Mouse (Mus musculus) forebrain, embryonic 15.5 days (tissue): Measurements from ENCODE around the gene Rapgef2. TPM values are rescaled to one million over a fixed set of nuclear protein-coding genes. Genes with fewer than 3 reads are reported as not detected.

Source experiments
- ATAC-seq: fragments of 200-750 bp; cut with Nextera tagmentation; replicated peaks from 2 replicates; pipeline ENCODE4 v1.8.0; 2017; ENCODE audit warnings: mild to moderate bottlenecking, moderate TSS enrichment, moderate library complexity
- H3K27ac ChIP-seq: fragments of 300-500 bp; sonication (generic); replicated peaks from 2 replicates; pipeline ENCODE4 v1.5.1; 2015; ENCODE audit warnings: mild to moderate bottlenecking, inconsistent platforms
- H3K27me3 ChIP-seq: fragments of 300-500 bp; sonication (generic); 2 replicates; pipeline ENCODE4 v1.6.1; 2015; ENCODE audit warnings: inconsistent platforms
- H3K36me3 ChIP-seq: fragments of 300-500 bp; sonication (generic); 2 replicates; pipeline ENCODE4 v1.6.1; 2015; ENCODE audit warnings: mild to moderate bottlenecking, inconsistent platforms
- H3K4me1 ChIP-seq: fragments of 300-500 bp; sonication (generic); 2 replicates; pipeline ENCODE4 v1.6.1; 2015; ENCODE audit warnings: inconsistent platforms
- H3K4me2 ChIP-seq: fragments of 300-500 bp; sonication (generic); replicated peaks from 2 replicates; pipeline ENCODE4 v1.6.1; 2015; ENCODE audit warnings: mild to moderate bottlenecking, inconsistent platforms
- H3K4me3 ChIP-seq: fragments of 300-500 bp; sonication (generic); 2 replicates; pipeline ENCODE4 v1.5.1; 2015; ENCODE audit warnings: mild to moderate bottlenecking, inconsistent platforms
- H3K9ac ChIP-seq: fragments of 300-500 bp; sonication (generic); replicated peaks from 2 replicates; pipeline ENCODE4 v1.6.1; 2015; ENCODE audit warnings: mild to moderate bottlenecking, inconsistent platforms
- H3K9me3 ChIP-seq: fragments of 300-500 bp; sonication (generic); 2 replicates; pipeline ENCODE4 v1.6.1; 2016; ENCODE audit warnings: inconsistent platforms
- WGBS: fragments of 180-500 bp; shearing (Covaris S2); methylation state at CpG from one replicate; pipeline ENCODE4 v1.1.7; 2015; ENCODE audit warnings: mixed read lengths; 5-methylcytosine and 5-hydroxymethylcytosine counted together
- polyA plus RNA-seq: library from polyadenylated mRNA; unstranded; fragments of >200 nt; fragmentation: Nextera tagmentation; extraction: Ambion mirVana; gene quantifications from 2 replicates; pipeline ENCODE4 v1.2.1, GENCODE M21; 2015

Rapgef2 gene
- polyA plus RNA-seq, 1 experiment from 2014 or later: 11.8 TPM

DNA sequence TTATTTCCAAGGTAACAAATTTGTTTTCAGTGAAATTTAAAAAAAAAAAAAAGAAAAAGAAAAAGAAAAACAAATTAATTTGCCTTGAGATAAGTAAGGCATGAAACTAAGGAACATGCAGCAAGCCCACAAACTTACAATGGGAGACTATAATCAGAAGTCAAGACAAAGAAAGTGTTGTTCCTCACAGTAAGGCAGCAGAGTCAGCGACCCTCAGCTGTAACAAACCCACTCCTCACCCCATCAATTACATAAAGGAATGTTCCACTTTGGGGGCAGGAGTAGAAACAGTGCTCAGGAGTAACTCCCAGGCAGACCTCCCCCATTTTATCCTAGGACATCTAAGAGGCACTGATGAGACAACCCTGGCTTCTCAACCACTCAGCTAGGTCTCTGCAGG lies 13.0 kb downstream of the Rapgef2 start:
- no peak overlapping the region for H3K9ac ChIP-seq
- no peaks in the 10 kb centered on the region for H3K27me3 ChIP-seq
- peaks cover 33% of the 10 kb centered on the region for H3K4me1 ChIP-seq
- no peak for ATAC-seq
- H3K4me3 ChIP-seq: no peak overlapping the region
- no peak overlapping the region for H3K27ac ChIP-seq
- no peak overlapping the region for H3K4me2 ChIP-seq
- H3K36me3 ChIP-seq: no peaks in the 10 kb centered on the region
- no peaks in the 10 kb centered on the region for H3K9me3 ChIP-seq
- WGBS: 7% methylated on average over 1 of the region's 1 CpGs

DNA sequence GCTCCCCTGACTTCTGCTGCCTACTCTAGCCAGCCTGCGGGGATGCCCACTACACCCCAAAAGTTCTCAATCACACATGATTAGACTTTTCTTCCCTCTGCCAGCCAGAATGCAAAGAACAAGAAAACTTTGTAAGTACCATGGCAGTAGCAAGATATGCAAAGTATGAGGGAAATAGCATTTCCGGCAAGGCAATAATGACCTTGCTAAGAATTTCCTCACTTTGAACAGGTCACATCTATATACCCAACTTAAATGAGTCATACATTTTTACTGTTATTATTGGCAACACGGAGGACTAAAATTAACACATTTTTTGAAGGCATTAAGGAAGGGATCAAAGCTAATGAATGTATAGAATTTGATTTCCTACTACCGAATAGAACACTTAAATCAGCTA lies 13.4 kb downstream of the Rapgef2 start:
- H3K27me3 ChIP-seq: no peaks in the 10 kb centered on the region
- no peak overlapping the region for H3K4me3 ChIP-seq
- peaks cover 33% of the 10 kb centered on the region for H3K4me1 ChIP-seq
- no peak overlapping the region for H3K4me2 ChIP-seq
- no peaks in the 10 kb centered on the region for H3K36me3 ChIP-seq
- H3K9ac ChIP-seq: no peak overlapping the region
- no peaks in the 10 kb centered on the region for H3K9me3 ChIP-seq
- no peak for ATAC-seq
- 68% methylated on average over 4 of the region's 4 CpGs for WGBS
- no peak overlapping the region for H3K27ac ChIP-seq

DNA sequence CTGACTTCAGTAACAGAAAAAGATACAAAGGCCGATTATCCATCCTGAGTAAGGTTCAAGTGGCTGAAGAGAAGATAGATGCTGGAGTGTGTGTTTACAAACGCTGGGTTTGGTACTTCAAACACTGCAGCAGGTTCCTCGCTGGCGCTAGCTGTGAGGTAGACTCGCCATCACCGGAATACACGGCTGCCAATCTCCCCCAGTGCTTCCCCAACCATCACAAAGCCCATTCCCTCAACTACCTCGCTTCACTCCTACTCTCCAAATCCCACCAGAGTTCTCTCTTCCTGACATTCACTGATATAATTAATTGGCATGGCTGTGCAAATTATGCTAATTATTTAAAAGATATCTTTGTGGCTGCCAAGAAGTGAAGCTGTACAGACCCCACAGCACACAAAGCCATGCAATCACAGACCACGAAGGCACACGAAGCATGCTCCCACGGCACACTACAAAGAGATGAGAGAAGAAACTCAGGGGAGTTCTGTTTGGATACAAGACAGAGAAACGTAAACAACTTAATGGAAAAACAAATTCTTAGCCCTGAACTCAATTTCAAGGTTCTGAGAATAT lies 15.2 kb downstream of the Rapgef2 start:
- H3K27ac ChIP-seq: no peak overlapping the region

DNA sequence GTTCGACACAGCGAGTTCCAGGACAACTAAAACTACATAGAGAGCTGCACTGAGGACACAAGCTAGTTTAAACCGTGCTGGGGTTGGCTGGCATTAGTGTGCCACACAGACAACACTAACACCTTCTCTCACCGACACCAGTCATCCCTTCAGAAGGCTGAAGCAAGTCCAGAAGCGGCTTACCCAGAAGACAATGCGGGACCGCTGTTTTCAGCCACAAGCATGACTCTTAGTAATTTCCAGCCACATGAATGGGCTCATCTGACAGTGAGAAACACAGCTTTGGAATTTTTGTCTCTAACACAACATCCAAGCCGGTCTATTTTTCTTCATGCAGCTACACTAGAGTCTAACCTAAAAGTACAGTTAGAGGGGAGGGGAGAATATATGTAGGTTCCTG lies 16.4 kb downstream of the Rapgef2 start:
- Histone ChIP-seq H3K27ac (no peak overlapping the region), H3K9ac (no peak overlapping the region), H3K4me3 (no peak overlapping the region), H3K9me3 (no peaks in the 10 kb centered on the region), H3K4me1 (peaks cover 19% of the 10 kb centered on the region), H3K4me2 (no peak overlapping the region), H3K36me3 (no peaks in the 10 kb centered on the region), H3K27me3 (no peaks in the 10 kb centered on the region)
- 85% methylated on average over 8 of the region's 8 CpGs for WGBS
- no peak for ATAC-seq

More for the DNA sequence above, 15.2 kb downstream of the Rapgef2 start:
- WGBS: 27% methylated on average over 12 of the region's 12 CpGs
- no peak overlapping the region for H3K4me3 ChIP-seq
- ATAC-seq: peak; percentile 30; the same call in 1 of the 2 replicates
- no peaks in the 10 kb centered on the region for H3K27me3 ChIP-seq
- no peak overlapping the region for H3K4me2 ChIP-seq
- H3K9ac ChIP-seq: no peak overlapping the region
- H3K4me1 ChIP-seq: peaks cover 30% of the 10 kb centered on the region
- no peaks in the 10 kb centered on the region for H3K9me3 ChIP-seq
- H3K36me3 ChIP-seq: no peaks in the 10 kb centered on the region

DNA sequence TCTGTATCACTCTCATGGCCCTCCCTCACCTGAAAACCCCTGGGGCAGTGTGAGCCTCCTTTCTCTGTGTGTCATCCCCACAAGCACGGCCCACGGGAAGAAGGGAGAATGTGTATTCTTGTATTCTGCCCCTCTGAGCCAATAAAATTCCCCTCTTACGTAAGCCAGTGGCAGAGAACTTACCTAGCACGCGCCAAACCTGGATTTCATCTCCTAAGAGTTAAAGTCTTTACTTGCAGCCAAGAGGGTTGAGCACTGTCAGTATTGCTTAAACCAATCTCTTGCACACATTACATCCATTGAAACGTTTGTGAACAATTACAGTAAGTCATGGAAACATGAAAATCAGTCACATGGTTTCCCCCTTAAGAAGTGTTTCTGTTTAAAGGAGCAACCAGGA lies 19.3 kb downstream of the Rapgef2 start:
- Histone ChIP-seq H3K9ac (no peak overlapping the region), H3K9me3 (no peaks in the 10 kb centered on the region), H3K27ac (no peak overlapping the region), H3K27me3 (no peaks in the 10 kb centered on the region), H3K4me1 (peaks cover 16% of the 10 kb centered on the region), H3K4me2 (no peak overlapping the region), H3K36me3 (no peaks in the 10 kb centered on the region), H3K4me3 (no peak overlapping the region)
- 79% methylated on average over 6 of the region's 6 CpGs for WGBS
- no peak for ATAC-seq

DNA sequence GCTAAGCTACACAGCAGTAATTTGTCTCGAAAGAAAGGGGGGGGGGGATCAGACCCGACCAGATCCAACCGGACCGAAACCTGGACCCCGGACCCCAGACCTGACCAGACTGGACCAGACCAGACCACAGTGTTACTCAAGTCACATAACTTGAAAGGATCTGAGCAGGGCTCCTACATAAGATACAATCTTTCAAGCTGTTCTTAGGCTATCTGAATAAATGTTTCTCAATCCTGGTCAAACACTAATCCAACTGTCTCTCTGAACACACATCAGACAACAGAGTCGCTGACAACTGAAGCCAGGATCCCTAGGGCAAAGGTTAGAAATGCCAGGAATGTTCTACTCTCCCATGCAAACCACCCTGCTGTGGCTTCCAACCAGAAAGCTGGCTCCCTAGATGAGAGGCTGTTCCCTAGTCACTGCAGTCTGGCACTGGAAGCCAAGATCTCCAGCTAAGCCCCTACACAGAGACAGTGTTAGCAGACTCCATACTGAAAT lies 24.5 kb downstream of the Rapgef2 start:
- H3K27me3 ChIP-seq: no peaks in the 10 kb centered on the region
- no peak overlapping the region for H3K9ac ChIP-seq
- no peaks in the 10 kb centered on the region for H3K36me3 ChIP-seq
- H3K4me3 ChIP-seq: no peak overlapping the region
- 83% methylated on average over 6 of the region's 6 CpGs for WGBS
- H3K27ac ChIP-seq: no peak overlapping the region
- peak; percentile 63; the same call in 1 of the 2 replicates for ATAC-seq
- H3K4me2 ChIP-seq: no peak overlapping the region
- H3K9me3 ChIP-seq: no peaks in the 10 kb centered on the region
- peaks cover 3% of the 10 kb centered on the region; the same call in 1 of the 2 replicates for H3K4me1 ChIP-seq

DNA sequence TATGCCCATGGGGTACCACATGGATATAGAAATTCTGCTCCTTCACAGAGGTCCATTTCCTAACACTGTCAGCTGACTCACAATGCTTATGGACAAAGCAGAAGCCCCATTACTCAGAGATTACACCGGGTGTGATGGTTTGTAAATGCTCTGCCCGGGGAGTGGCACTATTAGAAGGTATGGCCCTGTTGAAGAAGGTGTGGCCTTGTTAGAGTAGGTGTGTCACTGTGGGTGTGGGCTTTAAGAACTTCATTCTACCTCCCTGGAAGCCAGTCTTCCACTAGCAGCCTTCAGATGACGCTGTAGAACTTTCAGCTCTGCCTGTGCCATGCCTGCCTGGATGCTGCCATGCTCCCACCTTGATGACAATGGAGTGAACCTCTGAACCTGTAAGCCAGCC lies 32.3 kb downstream of the Rapgef2 start:
- H3K4me3 ChIP-seq: no peak overlapping the region
- H3K27ac ChIP-seq: no peak overlapping the region
- no peaks in the 10 kb centered on the region for H3K27me3 ChIP-seq
- H3K36me3 ChIP-seq: no peaks in the 10 kb centered on the region
- H3K4me1 ChIP-seq: peaks cover 17% of the 10 kb centered on the region
- no peak overlapping the region for H3K9ac ChIP-seq
- no peak for ATAC-seq
- no peak overlapping the region for H3K4me2 ChIP-seq
- H3K9me3 ChIP-seq: no peaks in the 10 kb centered on the region
- 93% methylated on average over 3 of the region's 3 CpGs for WGBS

DNA sequence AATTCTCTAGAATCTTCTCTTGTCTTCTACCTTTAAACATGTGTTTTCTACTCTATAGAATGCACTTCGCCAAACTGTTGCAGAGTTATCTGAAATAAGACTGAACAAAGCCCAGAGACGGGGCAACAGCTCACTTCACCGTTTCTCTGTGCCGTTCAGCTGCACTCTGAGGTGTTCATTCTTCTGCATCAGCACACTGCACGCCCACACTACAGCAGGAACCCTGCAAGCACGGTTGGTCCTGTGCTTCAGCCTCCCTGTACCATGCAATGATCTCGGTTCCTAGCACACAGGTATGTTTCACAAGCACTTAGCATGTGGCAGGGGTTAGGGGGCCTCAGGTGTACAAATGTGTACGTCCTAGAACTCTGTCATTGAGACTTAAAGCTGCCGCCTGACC lies 32.9 kb downstream of the Rapgef2 start:
- no peak overlapping the region for H3K9ac ChIP-seq
- 69% methylated on average over 9 of the region's 9 CpGs for WGBS
- H3K4me1 ChIP-seq: peaks cover 21% of the 10 kb centered on the region
- no peaks in the 10 kb centered on the region for H3K36me3 ChIP-seq
- H3K9me3 ChIP-seq: no peaks in the 10 kb centered on the region
- ATAC-seq: no peak
- H3K4me3 ChIP-seq: no peak overlapping the region
- H3K27ac ChIP-seq: no peak overlapping the region
- no peaks in the 10 kb centered on the region for H3K27me3 ChIP-seq
- no peak overlapping the region for H3K4me2 ChIP-seq

DNA sequence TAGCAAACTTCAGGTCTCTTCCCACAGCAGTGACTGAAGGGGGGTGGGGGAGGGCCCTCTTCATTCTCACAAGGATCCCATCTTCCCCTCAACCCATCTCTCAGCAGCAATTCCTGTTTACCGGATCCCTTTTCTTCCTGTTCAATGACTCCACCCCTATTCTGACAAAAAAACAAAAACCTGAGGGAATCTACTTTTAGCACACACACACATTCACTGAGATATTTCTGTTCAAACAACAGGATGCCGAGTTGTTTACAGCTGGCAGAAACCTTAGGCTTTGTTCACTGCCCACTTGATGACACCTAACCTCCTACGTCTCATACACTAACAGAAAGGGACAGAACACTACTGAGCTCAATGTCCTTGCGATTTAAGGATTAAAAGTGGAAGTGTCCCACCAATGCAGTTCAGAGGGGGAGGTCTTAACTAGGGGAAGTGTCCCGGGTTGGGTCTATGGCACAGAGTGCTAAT lies 33.4 kb downstream of the Rapgef2 start:
- Histone ChIP-seq H3K9me3 (no peaks in the 10 kb centered on the region), H3K4me1 (peaks cover 22% of the 10 kb centered on the region), H3K27ac (no peak overlapping the region), H3K36me3 (no peaks in the 10 kb centered on the region), H3K9ac (no peak overlapping the region), H3K27me3 (no peaks in the 10 kb centered on the region), H3K4me3 (no peak overlapping the region), H3K4me2 (no peak overlapping the region)
- no peak for ATAC-seq
- WGBS: 52% methylated on average over 5 of the region's 5 CpGs

DNA sequence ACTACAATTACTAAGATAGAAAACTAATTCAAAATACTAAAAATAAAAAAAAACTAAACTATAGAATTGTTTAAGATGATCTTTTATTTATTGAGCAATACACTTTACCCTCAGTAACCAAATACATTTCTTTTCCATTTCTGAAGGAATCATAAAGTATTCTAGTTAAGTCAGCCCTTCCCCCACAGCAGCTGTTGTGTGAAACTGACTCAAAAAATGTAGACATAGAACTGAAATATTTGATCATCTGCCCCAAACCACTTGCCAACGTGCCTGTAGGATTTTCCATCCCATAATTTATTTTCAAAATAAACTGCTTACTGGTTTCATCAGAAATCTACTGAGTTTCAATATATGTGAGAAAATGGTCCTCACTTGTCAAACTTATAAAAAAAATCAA lies 36.4 kb downstream of the Rapgef2 start:
- 62% methylated on average over 1 of the region's 1 CpGs for WGBS
- H3K9me3 ChIP-seq: no peaks in the 10 kb centered on the region
- peak; percentile 34; the same call in 1 of the 2 replicates for ATAC-seq
- H3K36me3 ChIP-seq: no peaks in the 10 kb centered on the region
- no peak overlapping the region for H3K4me3 ChIP-seq
- H3K9ac ChIP-seq: no peak overlapping the region
- peak overlapping the region; percentile 77; the same call in 1 of the 2 replicates for H3K27ac ChIP-seq
- no peaks in the 10 kb centered on the region for H3K27me3 ChIP-seq
- no peak overlapping the region for H3K4me2 ChIP-seq
- H3K4me1 ChIP-seq: peaks cover 37% of the 10 kb centered on the region

DNA sequence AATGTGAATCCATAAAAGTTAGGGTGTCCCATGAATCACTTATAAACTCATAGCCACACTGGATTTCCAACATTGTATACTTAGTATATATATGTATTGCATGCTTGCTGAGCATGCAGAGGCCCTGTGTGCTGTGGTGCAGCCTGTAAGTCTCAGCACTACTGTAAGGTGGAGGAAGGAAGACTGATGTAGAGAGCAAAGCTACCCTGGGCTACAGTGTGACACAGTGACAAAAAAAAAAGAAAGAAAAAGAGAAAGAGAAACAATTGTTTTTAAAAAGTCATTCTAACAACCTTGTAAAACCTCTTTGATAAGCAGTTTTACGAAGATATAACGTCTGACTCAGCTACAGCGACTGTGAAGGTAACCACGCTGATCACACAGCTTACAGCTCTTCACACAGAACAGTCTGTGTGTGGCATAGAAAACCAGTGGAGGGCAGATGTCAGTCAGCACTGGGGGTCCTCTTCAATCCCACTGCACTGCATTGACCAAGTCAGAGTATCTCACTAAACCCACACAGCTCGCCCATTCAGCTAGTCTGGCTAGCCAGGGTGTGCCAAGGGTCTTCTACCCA lies 37.6 kb downstream of the Rapgef2 start:
- H3K9ac ChIP-seq: no peak overlapping the region
- H3K27ac ChIP-seq: peak overlapping the region; percentile 77; the same call in 1 of the 2 replicates
- H3K4me3 ChIP-seq: no peak overlapping the region
- H3K4me2 ChIP-seq: no peak overlapping the region
- no peaks in the 10 kb centered on the region for H3K36me3 ChIP-seq
- no peaks in the 10 kb centered on the region for H3K27me3 ChIP-seq
- H3K4me1 ChIP-seq: peaks cover 37% of the 10 kb centered on the region
- H3K9me3 ChIP-seq: no peaks in the 10 kb centered on the region
- WGBS: 79% methylated on average over 5 of the region's 5 CpGs
- no peak for ATAC-seq

DNA sequence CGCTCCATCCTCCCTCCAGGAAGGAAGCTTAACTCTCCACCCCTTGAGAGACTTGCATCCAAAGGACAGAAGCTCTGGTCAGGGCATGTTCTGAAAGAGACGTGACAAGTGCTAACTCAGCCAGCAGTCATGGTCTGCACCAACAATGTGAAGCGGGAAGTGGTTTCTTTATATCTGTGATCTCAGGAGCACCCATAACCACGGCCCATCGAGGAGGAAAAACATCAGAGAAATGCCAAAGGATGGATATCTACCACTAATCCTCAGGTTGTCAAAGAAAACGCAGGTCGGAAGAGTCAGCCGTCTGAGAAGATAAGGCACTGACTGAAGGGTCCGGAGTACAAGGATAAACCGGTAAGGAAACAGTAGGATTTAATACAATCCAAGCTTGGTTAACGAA lies 38.1 kb downstream of the Rapgef2 start:
- H3K4me3 ChIP-seq: no peak overlapping the region
- H3K27me3 ChIP-seq: no peaks in the 10 kb centered on the region
- ATAC-seq: no peak
- H3K9me3 ChIP-seq: no peaks in the 10 kb centered on the region
- no peak overlapping the region for H3K9ac ChIP-seq
- H3K4me2 ChIP-seq: no peak overlapping the region
- WGBS: 89% methylated on average over 11 of the region's 11 CpGs
- H3K36me3 ChIP-seq: no peaks in the 10 kb centered on the region
- peaks cover 33% of the 10 kb centered on the region for H3K4me1 ChIP-seq
- H3K27ac ChIP-seq: no peak overlapping the region

DNA sequence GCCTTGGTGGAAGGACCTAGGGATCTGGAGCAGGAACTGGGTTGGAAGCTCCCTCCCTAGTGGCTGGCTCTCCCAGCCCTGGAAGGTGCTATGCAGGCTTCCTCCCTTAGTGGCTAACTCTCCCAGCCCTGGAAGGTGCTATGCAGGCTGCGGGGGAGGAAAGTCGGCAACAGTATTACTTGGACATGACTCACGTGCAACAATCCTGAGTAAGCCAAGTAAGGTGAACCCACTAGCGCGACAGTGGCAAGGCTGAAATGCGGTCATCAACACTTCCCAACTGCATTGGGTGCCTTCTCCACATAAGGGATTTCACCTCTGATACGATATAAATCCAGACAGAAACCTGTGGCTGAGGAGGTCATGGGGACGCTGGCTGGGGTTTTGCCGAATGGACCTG lies 42.0 kb downstream of the Rapgef2 start:
- ATAC-seq: no peak

More for the DNA sequence above, 42.0 kb downstream of the Rapgef2 start:
- Histone ChIP-seq H3K4me2 (no peak overlapping the region), H3K9ac (no peak overlapping the region), H3K4me1 (peaks cover 26% of the 10 kb centered on the region), H3K4me3 (no peak overlapping the region), H3K27me3 (no peaks in the 10 kb centered on the region), H3K36me3 (no peaks in the 10 kb centered on the region), H3K9me3 (no peaks in the 10 kb centered on the region), H3K27ac (no peak overlapping the region)
- WGBS: 84% methylated on average over 9 of the region's 9 CpGs
